Mouse (Mus musculus): ENCODE results near the gene Chchd1.

DNA sequence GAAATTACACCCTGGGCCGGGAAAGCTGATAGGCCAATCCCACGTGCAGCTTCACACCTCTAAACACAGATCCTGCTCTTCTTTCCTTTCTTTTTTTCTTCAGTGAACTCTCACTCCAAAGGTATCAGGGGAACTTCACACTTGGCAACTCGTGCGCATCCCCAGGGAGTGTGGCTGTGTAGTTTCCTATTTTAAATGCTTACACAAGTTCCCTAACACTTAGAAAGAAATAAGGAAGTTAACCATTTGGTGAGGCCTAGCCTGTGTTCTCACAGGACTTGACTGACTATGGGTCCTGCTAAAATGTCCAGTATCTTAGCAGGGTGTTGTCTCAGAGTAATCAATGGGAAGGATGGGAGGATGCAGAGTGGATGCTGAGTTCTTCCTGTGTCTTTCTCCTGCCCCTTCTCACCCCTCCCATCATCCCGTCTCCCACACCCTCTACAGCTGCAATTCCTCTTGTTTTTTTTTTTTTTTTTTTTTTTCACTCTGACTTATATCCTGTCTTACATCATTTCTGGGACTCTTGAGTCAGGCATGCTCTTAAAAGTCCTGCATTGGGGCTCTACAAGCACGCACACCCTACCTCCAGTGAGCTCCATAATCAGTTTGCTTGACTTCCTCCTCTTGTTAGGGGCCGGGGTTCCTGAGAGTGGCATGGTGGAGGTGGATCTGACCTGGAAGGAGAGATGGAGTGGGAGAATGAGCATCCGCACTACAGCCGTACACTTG, 48.0 kb upstream of the Chchd1 start:
- TF ChIP-seq POLR2A (IDR thresholded peaks at IDR 0.05; ENCODE audit: low read depth, low read length) (no peak), CTCF (IDR thresholded peaks at IDR 0.05; ENCODE audit: extremely low read depth, insufficient read length, insufficient replicate concordance, low read depth, low read length) (no peak)
